Mouse (Mus musculus): ENCODE data around the gene Trim12a. TPM values are rescaled to one million over a fixed set of nuclear protein-coding genes. Genes with fewer than 3 reads are reported as not detected.
A peak's percentile ranks its signal among the peaks of the same experiment; 100 is the strongest.
"Not testable (repeated sequence)": the region's sequence is repeated elsewhere in the genome, so short reads cannot be mapped to it uniquely, and the experiment has no call there.

The Trim12a gene
- polyA plus RNA-seq, 1 experiment: 112 TPM

DNA sequence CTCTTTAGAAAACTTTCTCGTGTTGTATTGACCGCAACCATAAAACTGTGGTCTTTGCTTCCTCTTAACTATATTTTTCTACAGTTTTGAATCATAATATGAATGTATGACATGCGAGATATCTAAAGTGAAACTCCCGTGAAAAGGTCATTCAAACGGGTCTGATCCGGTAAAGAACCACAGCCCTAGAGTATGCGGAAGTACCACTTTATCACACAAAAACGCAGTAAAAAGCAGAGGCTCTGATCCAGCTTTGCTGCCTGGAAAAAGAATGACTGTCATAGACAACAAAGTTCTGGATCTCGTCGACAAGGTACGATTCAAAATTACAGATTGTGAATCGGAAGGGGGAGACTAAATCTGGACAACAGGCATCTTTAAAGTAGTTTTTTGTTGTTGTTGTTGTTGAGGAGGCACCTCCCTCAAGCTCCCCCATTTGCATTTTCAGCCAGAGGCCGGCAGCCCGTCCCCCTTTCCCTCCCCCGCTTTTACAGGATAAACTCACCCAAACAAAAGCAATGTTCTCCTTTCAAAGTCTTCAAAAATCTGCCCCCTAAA lies 391 bp downstream of the Trim12a start:
- peak overlapping the region; percentile 51 for H3K4me3 ChIP-seq (replicated peaks; ENCODE audit: control insufficient read depth, low read depth, low read length)
- WGBS: under 1% methylated on average over 15 of the region's 15 CpGs
- TF ChIP-seq CTCF (IDR thresholded peaks at IDR 0.05; ENCODE audit: control insufficient read depth, insufficient read depth, low read length): no peak
- TF ChIP-seq POLR2A (IDR thresholded peaks at IDR 0.05; ENCODE audit: borderline replicate concordance, control insufficient read depth, low read depth, low read length): no peak
- peak overlapping the region; percentile 84 for H3K27ac ChIP-seq (ENCODE audit: control insufficient read depth, insufficient read depth, low read depth, low read length, poor library complexity)
- no peaks in the 10 kb centered on the region; the same call in 1 of the 2 replicates for H3K4me1 ChIP-seq (ENCODE audit: control insufficient read depth, insufficient read depth, low read length)

- Histone ChIP-seq H3K4me3 (replicated peaks; ENCODE audit: control insufficient read depth, low read depth, low read length) (no peak overlapping the region), H3K27ac (ENCODE audit: control insufficient read depth, insufficient read depth, low read depth, low read length, poor library complexity) (peak overlapping the region; percentile 75), H3K4me1 (ENCODE audit: control insufficient read depth, insufficient read depth, low read length) (peaks cover 2% of the 10 kb centered on the region)
- TF ChIP-seq CTCF (IDR thresholded peaks at IDR 0.05; ENCODE audit: control insufficient read depth, insufficient read depth, low read length): no peak
- no peak for TF ChIP-seq POLR2A (IDR thresholded peaks at IDR 0.05; ENCODE audit: borderline replicate concordance, control insufficient read depth, low read depth, low read length)
- WGBS: 78% methylated on average over 5 of the region's 5 CpGs
Observed at GRCm38 (mm10) chr7:104291638-104292400, 23.4 kb downstream of the Trim12a start.

- WGBS: 76% methylated on average over 1 of the region's 1 CpGs
- peak overlapping the region; percentile 83 for H3K27ac ChIP-seq (ENCODE audit: control insufficient read depth, insufficient read depth, low read depth, low read length, poor library complexity)
Observed at GRCm38 (mm10) chr7:104290641-104291040, 24.6 kb downstream of the Trim12a start.

DNA sequence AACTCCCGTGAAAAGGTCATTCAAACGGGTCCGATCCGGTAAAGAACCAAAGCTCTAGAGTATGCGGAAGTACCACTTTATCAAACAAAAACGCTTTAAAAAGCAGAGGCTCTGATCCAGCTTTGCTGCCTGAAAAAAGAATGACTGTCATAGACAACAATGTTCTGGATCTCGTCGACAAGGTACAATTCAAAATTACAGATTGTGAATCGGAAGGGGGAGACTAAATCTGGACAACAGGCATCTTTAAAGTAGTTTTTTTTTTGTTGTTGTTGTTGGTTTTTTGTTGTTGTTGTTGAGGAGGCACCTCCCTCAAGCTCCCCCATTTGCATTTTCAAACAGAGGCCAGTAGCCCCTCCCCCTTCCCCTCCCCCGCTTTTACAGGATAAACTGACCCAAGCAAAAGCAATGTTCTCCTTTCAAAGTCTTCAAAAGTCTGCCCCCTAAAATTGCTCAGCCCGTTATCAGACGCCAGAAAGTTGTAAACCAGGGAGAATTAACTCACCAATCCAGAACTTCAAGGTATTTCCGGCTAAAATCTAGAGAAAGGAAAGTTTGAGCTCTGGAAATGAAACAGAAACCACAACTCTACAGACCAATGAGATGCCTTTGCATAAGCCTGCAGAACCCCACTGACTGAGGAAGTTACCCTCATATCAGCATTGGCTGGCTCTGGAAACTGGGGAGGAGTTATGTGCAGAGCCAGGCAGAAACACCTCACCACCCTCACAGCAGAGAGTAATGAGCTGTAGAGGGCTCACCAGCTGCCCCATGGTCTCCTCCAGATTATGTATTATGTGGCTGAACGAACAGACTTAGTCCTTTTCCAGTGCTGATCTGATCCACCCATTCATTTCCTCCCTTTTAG lies 27.5 kb downstream of the Trim12a start, which contains the start of gene Trim5:
TSS of gene Trim5 (minus strand) at position 519 of the 868 bp plus-strand sequence.
- H3K4me3 ChIP-seq (replicated peaks; ENCODE audit: control insufficient read depth, low read depth, low read length): peak within 1 kb of the TSS; percentile 2
- 33% methylated on average over 14 of the region's 14 CpGs for WGBS
- not testable (repeated sequence) for H3K27ac ChIP-seq (ENCODE audit: control insufficient read depth, insufficient read depth, low read depth, low read length, poor library complexity); H3K4me1 ChIP-seq (ENCODE audit: control insufficient read depth, insufficient read depth, low read length)

More at GRCm38 (mm10) chr7:104290641-104291040, 24.6 kb downstream of the Trim12a start:
- Histone ChIP-seq H3K4me1 (ENCODE audit: control insufficient read depth, insufficient read depth, low read length) (peaks cover 2% of the 10 kb centered on the region), H3K4me3 (replicated peaks; ENCODE audit: control insufficient read depth, low read depth, low read length) (no peak overlapping the region)
- TF ChIP-seq POLR2A (IDR thresholded peaks at IDR 0.05; ENCODE audit: borderline replicate concordance, control insufficient read depth, low read depth, low read length) (no peak), CTCF (IDR thresholded peaks at IDR 0.05; ENCODE audit: control insufficient read depth, insufficient read depth, low read length) (no peak)

DNA sequence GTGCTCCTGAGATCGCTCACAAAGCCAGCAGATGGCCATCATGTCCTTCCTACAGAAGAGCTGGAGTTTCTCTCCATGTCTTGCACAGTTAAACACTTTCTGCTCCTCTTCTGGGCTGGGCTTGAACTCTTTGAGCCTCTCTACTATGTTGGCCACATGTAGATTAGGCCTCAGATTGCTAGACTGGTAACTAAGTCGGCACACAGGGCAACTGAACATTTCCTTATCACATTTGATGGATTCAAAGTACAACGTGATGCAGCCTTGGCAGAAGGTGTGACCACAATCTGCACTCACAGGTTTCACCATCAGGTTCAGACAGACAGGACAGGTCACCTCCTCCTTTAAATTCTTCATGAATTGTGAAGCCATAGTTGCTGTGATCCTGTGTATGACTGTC lies 35.9 kb downstream of the Trim12a start:
- 72% methylated on average over 3 of the region's 3 CpGs for whole genome bisulfite sequencing
- H3K27ac ChIP-seq (ENCODE audit: control insufficient read depth, insufficient read depth, low read depth, low read length, poor library complexity): not testable (repeated sequence)

DNA sequence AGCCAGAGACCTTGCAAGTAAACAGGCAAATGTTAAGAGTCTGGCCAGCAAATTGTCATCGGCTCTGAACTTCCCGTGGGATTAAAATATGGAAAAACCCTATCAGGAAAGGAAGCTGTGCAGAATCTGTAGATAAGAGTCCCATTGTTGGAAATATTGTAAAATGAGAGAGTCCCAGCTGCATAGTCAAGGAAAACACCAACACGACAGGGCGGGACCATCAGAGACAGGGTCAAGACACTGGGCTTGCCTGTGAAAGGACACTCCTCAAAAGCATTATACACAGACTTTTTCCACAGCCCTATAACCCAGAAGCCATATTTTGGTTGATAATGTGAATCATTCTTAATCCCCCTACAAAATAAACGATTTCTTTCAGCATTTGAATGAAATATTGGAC lies 49.9 kb downstream of the Trim12a start:
- not testable (repeated sequence) for H3K4me3 ChIP-seq (replicated peaks; ENCODE audit: control insufficient read depth, low read depth, low read length); H3K4me1 ChIP-seq (ENCODE audit: control insufficient read depth, insufficient read depth, low read length); H3K27ac ChIP-seq (ENCODE audit: control insufficient read depth, insufficient read depth, low read depth, low read length, poor library complexity)
- 71% methylated on average over 5 of the region's 5 CpGs for WGBS

More for the DNA sequence above, 35.9 kb downstream of the Trim12a start:
- H3K4me3 ChIP-seq (replicated peaks; ENCODE audit: control insufficient read depth, low read depth, low read length); H3K4me1 ChIP-seq (ENCODE audit: control insufficient read depth, insufficient read depth, low read length): not testable (repeated sequence)

DNA sequence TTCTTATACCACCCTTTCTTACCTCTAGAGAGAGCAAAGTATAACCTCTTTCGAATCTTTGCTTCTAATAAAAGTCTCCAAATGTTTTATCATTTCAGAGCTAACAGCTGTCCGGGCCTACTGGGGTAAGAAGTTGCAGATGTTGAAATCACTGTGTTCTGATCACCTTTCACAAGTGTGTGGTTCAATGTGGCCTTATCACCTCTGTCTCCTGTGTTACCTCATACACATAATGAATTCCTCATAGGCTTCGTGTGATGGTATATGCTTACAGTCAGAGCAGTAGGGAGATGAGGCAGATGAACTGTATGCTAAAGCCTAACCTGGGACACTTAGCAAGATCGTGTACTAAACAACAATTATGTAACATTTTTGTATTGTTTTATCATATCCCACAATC lies 54.9 kb downstream of the Trim12a start:
- not testable (repeated sequence) for H3K27ac ChIP-seq (ENCODE audit: control insufficient read depth, insufficient read depth, low read depth, low read length, poor library complexity); H3K4me1 ChIP-seq (ENCODE audit: control insufficient read depth, insufficient read depth, low read length); H3K4me3 ChIP-seq (replicated peaks; ENCODE audit: control insufficient read depth, low read depth, low read length)
- WGBS: 72% methylated on average over 4 of the region's 4 CpGs

Other genes starting within 250 kb of the Trim12a start
- not detected in 2 replicates for gene Olfr644, start 243.6 kb downstream of the Trim12a start, polyA plus RNA-seq (2011; ENCODE audit: insufficient read depth, insufficient read length, low replicate concordance, missing spikeins)
- not detected in 2 replicates for gene Olfr645, start 230.0 kb downstream of the Trim12a start, polyA plus RNA-seq (2011; ENCODE audit: insufficient read depth, insufficient read length, low replicate concordance, missing spikeins)
- gene Olfr646, start 210.6 kb downstream of the Trim12a start, polyA plus RNA-seq (2011; ENCODE audit: insufficient read depth, insufficient read length, low replicate concordance, missing spikeins): not detected in 2 replicates
- not detected in 2 replicates for gene Ubqln5, start 185.6 kb downstream of the Trim12a start, polyA plus RNA-seq (2011; ENCODE audit: insufficient read depth, insufficient read length, low replicate concordance, missing spikeins)
- not detected in 2 replicates for gene Olfr643, start 178.1 kb downstream of the Trim12a start, polyA plus RNA-seq (2011; ENCODE audit: insufficient read depth, insufficient read length, low replicate concordance, missing spikeins)
- not detected in 2 replicates for gene Ubqln3, start 172.2 kb downstream of the Trim12a start, polyA plus RNA-seq (2011; ENCODE audit: insufficient read depth, insufficient read length, low replicate concordance, missing spikeins)
- gene Ubqlnl, start 164.9 kb downstream of the Trim12a start, polyA plus RNA-seq (2011; ENCODE audit: insufficient read depth, insufficient read length, low replicate concordance, missing spikeins): not detected in 2 replicates
- not detected in 2 replicates for gene Olfm5, start 150.6 kb downstream of the Trim12a start, polyA plus RNA-seq (2011; ENCODE audit: insufficient read depth, insufficient read length, low replicate concordance, missing spikeins)
- not detected in 2 replicates for gene Olfr648, start 132.1 kb downstream of the Trim12a start, polyA plus RNA-seq (2011; ENCODE audit: insufficient read depth, insufficient read length, low replicate concordance, missing spikeins)
- gene Olfr649, start 119.5 kb downstream of the Trim12a start, polyA plus RNA-seq (2011; ENCODE audit: insufficient read depth, insufficient read length, low replicate concordance, missing spikeins): not detected in 2 replicates
- 2.4 and 6.1 TPM in 2 replicates for gene Trim6, start 96.7 kb downstream of the Trim12a start, polyA plus RNA-seq (2011; ENCODE audit: insufficient read depth, insufficient read length, low replicate concordance, missing spikeins)
- 10.6 and 18.7 TPM in 2 replicates for gene Trim34a, start 71.0 kb downstream of the Trim12a start, polyA plus RNA-seq (2011; ENCODE audit: insufficient read depth, insufficient read length, low replicate concordance, missing spikeins)
- gene Trim5, start 27.4 kb downstream of the Trim12a start, polyA plus RNA-seq (2011; ENCODE audit: insufficient read depth, insufficient read length, low replicate concordance, missing spikeins): 2.1 and 5.3 TPM in 2 replicates
- gene Trim34b, start 14.0 kb upstream of the Trim12a start, polyA plus RNA-seq (2011; ENCODE audit: insufficient read depth, insufficient read length, low replicate concordance, missing spikeins): not detected in 2 replicates
- gene Trim12c, start 37.9 kb upstream of the Trim12a start, polyA plus RNA-seq (2011; ENCODE audit: insufficient read depth, insufficient read length, low replicate concordance, missing spikeins): 11.9 and 12.3 TPM in 2 replicates
- gene Trim30b, start 54.4 kb upstream of the Trim12a start, polyA plus RNA-seq (2011; ENCODE audit: insufficient read depth, insufficient read length, low replicate concordance, missing spikeins): 12.8 and 49.8 TPM in 2 replicates
- 1.8 TPM in 1 of 2 replicates, not detected in the other for gene Trim30c, start 85.4 kb upstream of the Trim12a start, polyA plus RNA-seq (2011; ENCODE audit: insufficient read depth, insufficient read length, low replicate concordance, missing spikeins)
- gene Trim30a, start 149.7 kb upstream of the Trim12a start, polyA plus RNA-seq (2011; ENCODE audit: insufficient read depth, insufficient read length, low replicate concordance, missing spikeins): 14.0 and 21.3 TPM in 2 replicates
- 6.9 and 10.5 TPM in 2 replicates for gene Trim30d, start 192.4 kb upstream of the Trim12a start, polyA plus RNA-seq (2011; ENCODE audit: insufficient read depth, insufficient read length, low replicate concordance, missing spikeins)
- gene Olfr651, start 234.7 kb upstream of the Trim12a start, polyA plus RNA-seq (2011; ENCODE audit: insufficient read depth, insufficient read length, low replicate concordance, missing spikeins): not detected in 2 replicates
- not detected in 2 replicates for gene Olfr652, start 245.4 kb upstream of the Trim12a start, polyA plus RNA-seq (2011; ENCODE audit: insufficient read depth, insufficient read length, low replicate concordance, missing spikeins)

Data from bone marrow, adult 2 months (tissue).